Mouse (Mus musculus): ENCODE measurements around the gene Tpst1.

DNA sequence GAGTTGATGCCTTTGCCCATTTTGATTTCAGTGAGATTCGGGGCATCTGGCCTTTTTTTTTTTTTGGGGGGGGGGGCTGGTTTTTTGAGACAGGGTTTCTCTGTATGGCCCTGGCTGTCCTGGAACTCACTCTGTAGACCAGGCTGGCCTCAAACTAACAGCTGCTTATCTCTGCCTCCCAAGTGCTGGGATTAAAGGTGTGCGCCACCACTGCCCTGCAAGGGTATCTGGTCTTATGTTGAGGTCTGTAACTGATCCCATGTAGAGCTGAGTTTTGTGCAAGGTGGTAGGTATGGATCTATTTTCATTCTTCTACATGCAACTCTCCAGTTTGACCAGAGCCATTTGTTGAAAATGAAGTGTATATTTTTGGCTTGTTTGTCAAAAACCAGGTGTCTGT, 16.8 kb upstream of the Tpst1 start:
- TF ChIP-seq CTCF (IDR thresholded peaks at IDR 0.05; ENCODE audit: low read depth, low read length) (no peak), GATA2 (IDR thresholded peaks at IDR 0.05; ENCODE audit: borderline replicate concordance, low read depth, low read length) (no peak), POLR2AphosphoS5 (IDR thresholded peaks at IDR 0.05; ENCODE audit: insufficient replicate concordance, low read depth, low read length) (no peak)

Data from G1E (cell line).